Mouse (Mus musculus) limb, embryonic 14.5 days (tissue): Measurements from ENCODE around the gene Myocos. TPM values are rescaled to one million over a fixed set of nuclear protein-coding genes. Genes with fewer than 3 reads are reported as not detected.
"Not testable (repeated sequence)": the region's sequence is repeated elsewhere in the genome, so short reads cannot be mapped to it uniquely, and the experiment has no call there.

Experiments used
- ATAC-seq: fragments of 200-750 bp; cut with Nextera tagmentation; 2 replicates; pipeline ENCODE4 v1.8.0; 2017; ENCODE audit warnings: low read depth, moderate number of reproducible peaks, moderate TSS enrichment; ENCODE audit not compliant: low FRiP score
- DNase-seq: peaks from one replicate; pipeline ENCODE4 v3.0.0-alpha.2; 2015; ENCODE audit warnings: low spot score
- H3K27ac ChIP-seq: fragments of 300-500 bp; sonication (generic); replicated peaks from 2 replicates; pipeline ENCODE4 v1.5.1; 2014; ENCODE audit warnings: low read depth, mild to moderate bottlenecking, low read length, moderate library complexity, mixed read lengths
- H3K27me3 ChIP-seq: fragments of 300-500 bp; sonication (generic); 2 replicates; pipeline ENCODE4 v1.6.1; 2014; ENCODE audit warnings: low read length, mixed read lengths; ENCODE audit not compliant: control insufficient read depth, insufficient read depth
- H3K36me3 ChIP-seq: fragments of 300-500 bp; sonication (generic); 2 replicates; pipeline ENCODE4 v1.6.1; 2014; ENCODE audit warnings: mild to moderate bottlenecking, low read length, moderate library complexity, mixed read lengths; ENCODE audit not compliant: control insufficient read depth, insufficient read depth
- H3K4me1 ChIP-seq: fragments of 300-500 bp; sonication (generic); 2 replicates; pipeline ENCODE4 v1.6.1; 2014; ENCODE audit warnings: antibody characterized with exemption, low read length, mixed read lengths; ENCODE audit not compliant: control insufficient read depth, insufficient read depth
- H3K4me2 ChIP-seq: fragments of 300-500 bp; sonication (generic); replicated peaks from 2 replicates; pipeline ENCODE4 v1.6.1; 2014; ENCODE audit warnings: low read depth, mild to moderate bottlenecking, low read length, moderate library complexity; ENCODE audit not compliant: severe bottlenecking
- H3K4me3 ChIP-seq: fragments of 300-500 bp; sonication (generic); replicated peaks from 2 replicates; pipeline ENCODE4 v1.5.1; 2014; ENCODE audit warnings: low read length
- H3K9ac ChIP-seq: fragments of 300-500 bp; sonication (generic); 2 replicates; pipeline ENCODE4 v1.6.1; 2014; ENCODE audit warnings: mild to moderate bottlenecking, low read depth, low read length, moderate library complexity; ENCODE audit not compliant: severe bottlenecking
- H3K9me3 ChIP-seq: fragments of 300-500 bp; sonication (generic); 2 replicates; pipeline ENCODE4 v1.6.1; 2016; ENCODE audit warnings: low read length; ENCODE audit not compliant: control insufficient read depth
- POLR2A ChIP-seq: fragments of 200-500 bp; IDR thresholded peaks from 2 replicates; pipeline ENCODE4 v1.8.0; 2012; ENCODE audit warnings: inconsistent platforms, mild to moderate bottlenecking, moderate library complexity, borderline replicate concordance; ENCODE audit not compliant: insufficient read depth, insufficient read length; ENCODE audit errors: extremely low read depth
- WGBS: fragments of 180-500 bp; shearing (Covaris S2); extraction: QIAGEN DNeasy Blood & Tissue Kit; methylation state at CpG from one replicate; pipeline ENCODE4 v1.1.7; 2014; 5-methylcytosine and 5-hydroxymethylcytosine counted together
- polyA plus RNA-seq, 2 experiments: library from polyadenylated mRNA; depleted of rRNA in 1 of 2; stranded (reverse) in 1 of 2; unstranded in 1 of 2; fragments of >200 nt; fragmentation: Nextera tagmentation in 1 of 2; extraction: Ambion mirVana in 1 of 2; gene quantifications; 2 replicates each; pipeline versions ENCODE4 v1.2.1 to v1.2.3; 2012 to 2014

The Myocos gene
- polyA plus RNA-seq, 2 experiments, result not detected

GRCm38 (mm10) chr1:162627821-162628220 is 30.2 kb downstream of the Myocos start:
- not testable (repeated sequence) for DNase-seq
- WGBS, result 81% methylated on average over 4 of the region's 4 CpGs

GRCm38 (mm10) chr1:162625229-162625628 is 32.8 kb downstream of the Myocos start:
- WGBS, result 68% methylated on average over 7 of the region's 7 CpGs
- DNase-seq (no peak), ATAC-seq (no peak)
- Histone ChIP-seq H3K27ac (no peak overlapping the region), H3K4me3 (no peak overlapping the region), H3K9ac (no peak overlapping the region), H3K4me1 (no peaks in the 10 kb centered on the region), H3K9me3 (no peaks in the 10 kb centered on the region), H3K36me3 (no peaks in the 10 kb centered on the region), H3K4me2 (no peak overlapping the region), H3K27me3 (no peaks in the 10 kb centered on the region)
- no peak for TF ChIP-seq POLR2A

More at GRCm38 (mm10) chr1:162627821-162628220, 30.2 kb downstream of the Myocos start:
- H3K4me3 ChIP-seq, H3K9me3 ChIP-seq, H3K4me1 ChIP-seq, H3K27me3 ChIP-seq, H3K36me3 ChIP-seq, H3K9ac ChIP-seq, H3K4me2 ChIP-seq, ATAC-seq, H3K27ac ChIP-seq: not testable (repeated sequence)

- ATAC-seq, result no peak
- TF ChIP-seq POLR2A, result no peak
- WGBS, result 28% methylated on average over 4 of the region's 4 CpGs
- H3K27ac ChIP-seq, result no peak overlapping the region
- no peak overlapping the region for H3K4me2 ChIP-seq
- no peaks in the 10 kb centered on the region for H3K27me3 ChIP-seq
- no peaks in the 10 kb centered on the region for H3K36me3 ChIP-seq
- H3K4me3 ChIP-seq, result no peak overlapping the region
- no peak overlapping the region for H3K9ac ChIP-seq
- no peak for DNase-seq
- H3K4me1 ChIP-seq, result no peaks in the 10 kb centered on the region
- no peaks in the 10 kb centered on the region for H3K9me3 ChIP-seq
These were observed 34.1 kb downstream of the Myocos start for GRCm38 (mm10) chr1:162623895-162624294.

- Histone ChIP-seq H3K27ac (no peak overlapping the region), H3K4me1 (no peaks in the 10 kb centered on the region), H3K4me2 (no peak overlapping the region), H3K36me3 (no peaks in the 10 kb centered on the region), H3K4me3 (no peak overlapping the region), H3K27me3 (no peaks in the 10 kb centered on the region), H3K9ac (no peak overlapping the region), H3K9me3 (no peaks in the 10 kb centered on the region)
- ATAC-seq, result no peak
- TF ChIP-seq POLR2A, result no peak
- 64% methylated on average over 4 of the region's 4 CpGs for WGBS
- no peak for DNase-seq
These were observed 37.5 kb downstream of the Myocos start for GRCm38 (mm10) chr1:162620487-162620886.

- TF ChIP-seq POLR2A, result no peak
- Histone ChIP-seq H3K9me3 (no peaks in the 10 kb centered on the region), H3K27ac (no peak overlapping the region), H3K27me3 (no peaks in the 10 kb centered on the region), H3K4me1 (no peaks in the 10 kb centered on the region), H3K4me3 (no peak overlapping the region), H3K9ac (no peak overlapping the region), H3K4me2 (no peak overlapping the region), H3K36me3 (no peaks in the 10 kb centered on the region)
- ATAC-seq (no peak), DNase-seq (no peak)
- 85% methylated on average over 1 of the region's 1 CpGs for WGBS
These were observed 42.5 kb downstream of the Myocos start for GRCm38 (mm10) chr1:162615511-162615910.

GRCm38 (mm10) chr1:162611191-162611590 is 46.8 kb downstream of the Myocos start:
- Histone ChIP-seq H3K4me2 (no peak overlapping the region), H3K4me1 (no peaks in the 10 kb centered on the region), H3K4me3 (no peak overlapping the region), H3K27me3 (no peaks in the 10 kb centered on the region), H3K9me3 (no peaks in the 10 kb centered on the region), H3K9ac (no peak overlapping the region), H3K27ac (no peak overlapping the region), H3K36me3 (no peaks in the 10 kb centered on the region)
- 82% methylated on average over 4 of the region's 4 CpGs for WGBS
- TF ChIP-seq POLR2A, result no peak
- DNase-seq, result no peak
- no peak for ATAC-seq
